Mouse (Mus musculus) layer of hippocampus, postnatal 10 days (tissue): ENCODE measurements at regions not wholly inside any gene's neighbourhood (a gene's known extent, or its start where the extent isn't known, plus 50 kb on each side); places are given as distances from the start of the nearest gene placed in this dataset.

Experiments
- DNase-seq, 2 experiments: peaks; one replicate each; pipeline ENCODE4 v3.0.0; 2021; ENCODE audit warnings: low spot score in 2 of 2

DNA sequence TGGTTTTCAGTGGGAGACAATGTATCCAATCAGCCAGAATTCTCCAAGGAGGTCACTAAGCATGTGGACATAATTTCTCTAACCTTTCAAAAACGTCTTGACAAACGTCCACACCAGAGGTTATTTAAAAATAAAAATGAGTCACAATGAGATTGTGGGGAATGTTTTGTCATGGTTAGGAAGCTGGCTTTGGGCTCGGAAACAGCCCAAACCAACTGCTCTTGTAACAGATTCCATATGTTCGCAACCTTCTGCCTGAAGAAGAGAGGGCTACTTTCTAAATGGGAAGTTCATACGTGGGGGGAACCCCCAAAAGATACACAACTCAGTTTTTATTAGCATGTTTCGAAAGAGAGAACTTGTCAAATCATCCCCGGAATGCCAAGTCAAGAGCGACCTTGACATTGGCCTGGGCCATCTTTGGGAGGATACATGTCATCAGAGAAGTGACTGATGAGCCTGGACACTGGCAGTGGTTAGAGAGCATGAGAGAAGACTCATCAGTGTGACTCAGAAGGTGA is 111.6 kb upstream of the Pik3r1 start:
- DNase-seq: no peak

- DNase-seq: no peak
Observed at GRCm38 (mm10) chr13:101883177-101883576, 115.2 kb upstream of the Pik3r1 start.

- no peak for DNase-seq
Observed at GRCm38 (mm10) chr13:101884752-101885151, 116.7 kb upstream of the Pik3r1 start.

- DNase-seq: no peak
Observed at GRCm38 (mm10) chr13:101891473-101891872, 123.5 kb upstream of the Pik3r1 start.

DNA sequence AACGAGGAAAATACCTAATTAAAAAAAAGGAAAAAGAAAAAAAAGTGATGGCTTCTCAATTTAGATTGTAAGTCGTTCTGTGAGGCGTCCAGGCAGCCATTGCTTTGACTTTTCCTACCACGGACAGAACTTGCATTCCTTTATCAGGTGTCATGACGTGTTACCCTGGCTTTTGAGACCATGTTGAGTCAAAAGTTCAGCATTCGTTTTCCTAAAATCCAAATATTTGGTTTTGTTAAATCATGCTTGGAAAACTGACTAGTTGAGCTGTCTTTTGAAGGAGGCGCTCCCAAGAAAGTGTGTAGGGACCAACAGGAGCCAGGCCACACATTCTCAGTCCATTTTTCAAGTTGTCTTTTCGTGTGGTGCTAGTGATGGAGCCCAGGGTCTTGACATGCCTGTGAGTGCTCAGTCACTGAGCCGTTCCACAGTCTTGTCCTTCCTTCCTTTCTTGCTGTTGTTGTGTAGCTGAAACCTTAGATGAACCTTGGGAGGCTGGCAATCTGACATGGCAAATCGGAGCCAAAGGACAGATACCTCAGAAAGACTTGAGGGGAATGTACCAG is 125.1 kb upstream of the Pik3r1 start:
- DNase-seq: no peak

GRCm38 (mm10) chr13:101895161-101895560 is 127.1 kb upstream of the Pik3r1 start:
- DNase-seq: no peak

GRCm38 (mm10) chr13:101895686-101896085 is 127.7 kb upstream of the Pik3r1 start:
- no peak for DNase-seq

DNA sequence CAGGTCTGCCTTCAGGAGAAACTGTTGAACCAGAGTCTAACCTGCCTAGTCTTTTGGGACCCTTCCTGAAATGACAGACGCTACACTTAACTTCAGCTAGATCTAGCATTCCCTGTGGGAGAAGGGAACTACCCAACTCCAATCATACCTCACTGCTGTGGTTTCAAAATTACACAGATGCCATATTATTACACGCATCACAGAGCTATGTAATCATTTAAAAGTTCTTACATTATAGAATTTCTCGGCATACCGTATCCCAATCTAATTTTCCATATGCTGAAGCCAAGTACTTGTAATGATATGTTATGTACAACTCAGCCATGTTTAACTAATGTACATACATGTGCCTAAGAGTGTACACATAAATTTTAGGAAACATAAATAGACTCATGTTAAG is 128.9 kb upstream of the Pik3r1 start:
- DNase-seq: no peak

- DNase-seq: no peak
Observed at GRCm38 (mm10) chr13:101902213-101902612, 134.2 kb upstream of the Pik3r1 start.

DNA sequence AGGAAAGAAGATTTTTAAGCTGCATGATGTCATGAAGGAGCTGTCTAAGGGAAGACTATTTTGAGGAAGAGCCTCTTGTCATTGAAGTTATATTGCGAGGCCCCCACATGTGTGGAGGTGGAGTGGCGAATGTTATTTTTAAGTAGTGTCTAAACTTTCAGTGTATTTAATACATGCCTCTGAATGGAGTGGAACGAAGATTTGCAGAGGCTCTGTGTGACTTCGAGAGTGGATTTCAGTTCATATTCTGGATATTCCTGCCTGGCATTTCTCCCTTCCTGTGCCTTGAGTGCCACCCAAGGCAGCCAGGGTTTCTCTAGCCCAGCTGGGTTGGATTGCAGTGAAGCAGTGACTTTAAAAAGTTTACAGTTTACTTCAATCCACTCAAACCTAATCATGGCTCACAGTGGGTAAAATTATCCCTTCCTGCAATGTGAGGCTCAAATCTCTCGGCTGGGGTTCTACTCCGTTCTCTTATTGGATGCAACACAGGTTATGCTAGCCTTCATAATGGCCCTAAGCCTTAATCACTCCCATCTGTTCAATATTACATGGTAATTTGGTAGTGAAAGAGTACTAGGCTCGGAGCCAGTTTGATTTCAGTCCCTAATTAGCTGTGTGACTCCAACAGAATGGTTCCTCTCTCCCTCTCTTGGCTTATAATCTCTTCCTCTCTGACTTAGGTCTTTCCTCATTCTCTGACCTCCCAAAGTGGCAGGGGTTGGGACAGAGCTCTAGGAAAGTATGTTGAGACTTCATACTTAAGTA is 138.1 kb upstream of the Pik3r1 start:
- DNase-seq: peak; percentile 9 to 17

- peak; percentile 21 to 24 for DNase-seq
Observed at GRCm38 (mm10) chr13:101909026-101909425, 141.0 kb upstream of the Pik3r1 start.

- DNase-seq: no peak
Observed at GRCm38 (mm10) chr13:101910687-101911086, 142.7 kb upstream of the Pik3r1 start.

DNA sequence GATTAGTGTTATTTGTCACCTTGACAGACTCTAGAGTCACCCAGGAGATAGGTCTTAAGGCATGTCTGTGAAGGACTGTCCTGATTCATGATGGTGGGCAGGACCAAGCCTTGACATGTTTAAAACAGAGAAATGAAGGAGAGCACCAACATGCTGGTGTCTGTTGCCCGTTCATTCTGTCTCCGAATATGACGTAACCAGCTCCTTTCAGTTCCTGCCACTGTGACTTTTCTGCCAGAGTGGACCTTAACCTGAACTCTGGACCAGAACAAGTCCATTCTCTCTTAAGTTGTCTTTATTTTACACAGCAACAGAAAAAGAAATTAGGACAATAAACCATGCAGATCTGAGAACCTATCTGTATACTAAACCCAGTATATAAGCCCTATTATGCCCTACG is 146.1 kb upstream of the Pik3r1 start:
- DNase-seq: no peak

DNA sequence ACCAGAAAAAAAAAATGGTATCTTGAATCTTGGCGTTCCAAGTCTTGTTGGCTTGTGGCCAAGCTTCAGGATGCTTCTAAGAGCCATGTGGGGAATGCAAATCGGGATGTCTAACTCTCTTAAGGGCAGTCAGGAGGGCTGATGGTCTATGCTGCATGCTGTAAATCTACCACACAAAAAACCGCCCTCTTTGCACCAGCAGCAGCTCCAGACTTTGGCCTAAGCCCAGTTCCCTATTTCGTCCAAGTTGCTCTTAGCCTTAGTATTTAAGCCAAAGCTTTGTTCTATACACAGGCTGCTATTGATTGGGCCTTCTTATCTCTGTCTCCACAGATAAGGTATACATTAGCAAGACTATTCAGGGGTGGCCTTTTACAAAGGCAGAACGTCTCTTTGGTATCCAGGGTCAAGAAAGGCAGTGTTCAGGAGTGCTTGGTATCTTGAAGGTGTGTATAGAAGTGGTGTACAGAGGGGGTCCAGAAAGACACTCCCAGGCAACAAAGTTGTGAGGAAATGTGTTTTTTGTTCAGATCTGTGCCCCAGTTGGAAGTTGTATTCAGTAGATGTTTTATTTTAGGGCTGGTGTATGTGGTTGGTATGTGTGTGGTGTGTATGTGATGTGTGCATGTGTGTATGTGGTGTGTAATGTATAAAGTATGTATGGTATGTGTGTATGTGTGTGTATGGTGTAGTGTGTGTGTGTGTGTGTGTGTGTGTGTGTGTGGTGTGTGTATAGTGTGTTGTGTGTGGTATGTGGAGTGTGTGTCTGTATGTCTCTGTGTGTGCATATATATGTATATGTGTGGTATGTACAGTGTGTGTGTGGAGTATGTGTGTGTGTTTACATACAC is 146.9 kb upstream of the Pik3r1 start:
- DNase-seq: peak in 1 of 2 experiments; percentile 20

DNA sequence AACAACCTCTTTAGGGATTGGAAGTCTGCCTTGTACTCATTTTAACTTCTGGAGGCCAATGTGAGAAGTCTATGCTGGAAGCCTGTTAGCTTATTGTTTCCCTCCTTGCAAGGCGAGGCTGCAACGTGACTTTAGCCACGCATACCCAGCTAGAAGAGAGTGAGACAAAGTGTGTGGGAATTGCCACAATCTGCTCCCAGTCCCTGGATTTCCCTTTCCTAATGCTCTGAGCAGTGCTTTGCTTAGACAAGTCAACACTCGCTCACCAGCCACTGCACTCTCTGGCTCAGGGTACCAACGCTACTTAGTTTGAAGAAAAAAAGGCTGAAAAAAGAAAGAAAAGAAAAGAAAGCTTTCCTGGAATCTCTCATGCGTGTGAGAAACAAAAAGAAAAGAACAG is 147.5 kb upstream of the Pik3r1 start:
- no peak for DNase-seq

GRCm38 (mm10) chr13:101915948-101916594 is 148.1 kb upstream of the Pik3r1 start:
- DNase-seq: no peak

DNA sequence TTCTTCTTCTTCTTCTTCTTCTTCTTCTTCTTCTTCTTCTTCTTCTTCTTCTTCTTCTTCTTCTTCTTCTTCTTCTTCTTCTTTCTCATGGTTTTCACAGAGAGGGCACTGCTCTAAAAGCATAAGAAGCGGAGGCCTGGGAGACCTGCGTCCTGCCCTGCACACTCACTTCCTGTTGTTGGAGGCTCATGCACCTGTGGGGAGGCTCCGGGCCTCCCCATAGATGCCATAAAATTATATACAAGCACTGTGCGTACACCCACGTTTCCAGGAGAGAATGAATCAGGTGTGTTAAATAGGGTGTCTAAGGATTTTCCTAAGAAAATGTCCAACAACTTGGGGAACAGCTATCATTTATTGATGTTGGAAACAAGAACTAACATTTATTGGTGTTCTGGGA is 148.9 kb upstream of the Pik3r1 start:
- no peak for DNase-seq

GRCm38 (mm10) chr13:101918185-101918584 is 150.2 kb upstream of the Pik3r1 start:
- no peak for DNase-seq

GRCm38 (mm10) chr13:101919266-101919665 is 151.2 kb upstream of the Pik3r1 start:
- no peak for DNase-seq

DNA sequence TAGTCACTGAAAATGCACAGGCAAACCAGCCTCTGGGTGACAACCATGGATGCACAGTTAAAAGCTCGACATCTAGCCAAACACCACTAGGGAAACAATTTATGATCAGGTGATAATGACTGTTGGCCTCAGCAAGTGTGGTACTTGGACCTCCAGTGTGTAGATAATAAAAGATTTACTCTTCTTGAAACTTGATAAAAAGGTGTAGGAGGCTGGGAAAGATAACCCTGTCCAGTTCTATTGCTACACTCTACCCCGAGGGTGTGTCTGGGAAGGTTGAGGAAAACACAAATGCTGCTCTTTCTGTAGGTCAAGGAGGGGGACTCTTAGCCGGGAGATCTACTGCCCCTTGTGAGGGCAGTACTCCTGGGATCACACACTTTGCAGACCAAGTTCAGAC is 152.4 kb upstream of the Pik3r1 start:
- no peak for DNase-seq

DNA sequence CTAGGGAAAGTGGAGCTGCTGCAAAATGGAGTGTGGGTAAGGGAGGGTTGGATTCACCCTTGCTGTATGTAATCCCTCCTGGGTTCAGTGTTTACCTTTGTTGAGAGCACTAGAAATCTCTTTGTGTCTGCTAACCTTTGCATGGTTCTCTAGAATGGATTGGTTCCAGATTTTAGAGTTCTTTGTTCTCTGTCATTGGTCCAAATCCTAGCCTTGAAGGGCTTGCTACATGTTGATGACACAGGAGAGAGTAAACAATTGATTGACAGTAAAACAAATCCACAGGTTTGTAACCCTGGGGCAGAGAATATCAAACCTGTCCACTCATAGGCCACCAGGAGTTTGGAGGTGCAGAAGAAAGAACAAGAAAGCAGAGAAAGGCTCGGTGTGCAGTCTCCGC is 156.6 kb upstream of the Pik3r1 start:
- DNase-seq: no peak
